ENCODE assay signal across 7 mouse cellular contexts in the genomic region with DNA sequence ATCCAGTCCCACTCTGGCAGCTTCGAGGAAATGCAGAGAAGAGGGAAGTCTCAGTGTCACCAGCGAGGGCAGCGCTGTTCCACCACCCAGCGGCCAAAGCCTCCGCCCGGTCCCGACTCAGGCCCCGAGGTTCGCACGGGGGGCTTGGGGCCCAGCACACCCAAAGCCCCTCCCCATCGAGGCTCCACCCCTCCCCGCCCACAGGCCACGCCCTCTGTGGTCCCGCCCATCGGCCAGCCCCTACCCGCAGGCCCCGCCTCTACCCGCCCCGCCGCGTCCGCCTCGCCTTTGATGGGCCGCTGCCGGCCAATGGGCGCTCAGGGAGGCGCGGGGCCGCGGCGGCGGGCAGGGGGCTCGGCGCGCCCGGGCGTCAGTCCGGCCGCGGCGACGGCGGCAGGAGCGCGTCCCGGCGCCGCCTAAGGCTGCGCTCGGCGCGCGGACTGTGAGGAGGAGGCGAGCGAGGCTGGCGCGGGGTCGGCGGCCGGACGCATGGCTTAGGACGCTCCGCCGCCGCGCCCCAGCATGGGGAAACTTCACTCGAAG. TPM values are rescaled to one million over a fixed set of nuclear protein-coding genes. Genes with fewer than 3 reads are reported as not detected.
DNase-seq lines count a peak whose midpoint lies in the region; ATAC-seq and TF ChIP-seq lines count a peak whose summit lies in the region.

A gene (plus strand): TSS at position 370 of the 543 bp plus-strand sequence.

- H3K27ac ChIP-seq in embryonic fibroblast, embryonic 13.5 days (ENCODE audit: insufficient read depth, low read length) = no peak within 1 kb of the TSS
- peak within 1 kb of the TSS; percentile 65 for H3K27ac ChIP-seq in heart, embryonic 12.5 days (ENCODE audit: poor library complexity, severe bottlenecking)
- peak within 1 kb of the TSS; percentile 71 for H3K27ac ChIP-seq in kidney, postnatal 0 days
- 0 out of 2 replicates have a peak within 1 kb of the TSS, but pooled peaks have one; percentile 8 for H3K27ac ChIP-seq in liver, embryonic 11.5 days (ENCODE audit: low read depth, low read length)
- peak within 1 kb of the TSS; percentile 62; the same call in 1 of the 2 replicates for H3K27ac ChIP-seq in stomach, embryonic 16.5 days (ENCODE audit: low read length)

- under 1% methylated on average over 64 of the region's 67 CpGs for WGBS in heart, embryonic 12.5 days
- 0% methylated on average over 34 of the region's 67 CpGs for WGBS in kidney, postnatal 0 days
- WGBS in liver, embryonic 11.5 days = under 1% methylated on average over 38 of the region's 67 CpGs
- WGBS in stomach, embryonic 16.5 days = under 1% methylated on average over 66 of the region's 67 CpGs

- H3K9me3 ChIP-seq in heart, embryonic 12.5 days (replicated peaks) = no peaks in the 10 kb centered on the region
- H3K9me3 ChIP-seq in kidney, postnatal 0 days (replicated peaks; ENCODE audit: low read length) = no peaks in the 10 kb centered on the region
- no peaks in the 10 kb centered on the region for H3K9me3 ChIP-seq in liver, embryonic 11.5 days (ENCODE audit: control insufficient read depth, low read length)
- no peaks in the 10 kb centered on the region for H3K9me3 ChIP-seq in stomach, embryonic 16.5 days (replicated peaks; ENCODE audit: control insufficient read depth, low read length)

- H3K4me1 ChIP-seq in embryonic fibroblast, embryonic 13.5 days (ENCODE audit: control insufficient read depth, insufficient read depth, low read length) = 0 out of 2 replicates have a peak, but pooled peaks cover 2% of the 10 kb centered on the region
- peaks cover 50% of the 10 kb centered on the region for H3K4me1 ChIP-seq in heart, embryonic 12.5 days (replicated peaks)
- H3K4me1 ChIP-seq in kidney, postnatal 0 days (replicated peaks; ENCODE audit: insufficient read depth, low read length) = 0 out of 2 replicates have a peak, but pooled peaks cover 14% of the 10 kb centered on the region
- H3K4me1 ChIP-seq in liver, embryonic 11.5 days (replicated peaks; ENCODE audit: control insufficient read depth, insufficient read depth, low read length) = peaks cover 13% of the 10 kb centered on the region
- peaks cover 11% of the 10 kb centered on the region for H3K4me1 ChIP-seq in stomach, embryonic 16.5 days (ENCODE audit: control insufficient read depth, insufficient read depth, low read length)

- no peak for TF ChIP-seq CTCF in embryonic fibroblast, embryonic 13.5 days (IDR thresholded peaks at IDR 0.05; ENCODE audit: borderline replicate concordance, insufficient read depth, low read length)
- TF ChIP-seq CTCF in kidney, postnatal 0 days (IDR thresholded peaks at IDR 0.05; ENCODE audit: low read depth) = peak; percentile 51

- peak; percentile 52 for DNase-seq in brain, embryonic 18.5 days (ENCODE audit: low read depth, low spot score)
- DNase-seq in kidney, postnatal 0 days (ENCODE audit: low spot score) = peak; percentile 91
- DNase-seq in liver, embryonic 11.5 days (ENCODE audit: low spot score) = peak; percentile 91
- DNase-seq in natural killer cell, adult 2 months (ENCODE audit: low spot score in 2 of 2) = peak; percentile 51 to 62

- H3K4me2 ChIP-seq in heart, embryonic 12.5 days = peak within 1 kb of the TSS; percentile 96
- peak within 1 kb of the TSS; percentile 96 for H3K4me2 ChIP-seq in kidney, postnatal 0 days (ENCODE audit: low read length)
- H3K4me2 ChIP-seq in liver, embryonic 11.5 days = peak within 1 kb of the TSS; percentile 78
- peak within 1 kb of the TSS; percentile 89 for H3K4me2 ChIP-seq in stomach, embryonic 16.5 days (ENCODE audit: low read depth, low read length)

- H3K27me3 ChIP-seq in heart, embryonic 12.5 days (replicated peaks) = peaks cover 36% of the 10 kb centered on the region
- H3K27me3 ChIP-seq in kidney, postnatal 0 days (ENCODE audit: insufficient read depth, low read length) = no peaks in the 10 kb centered on the region
- H3K27me3 ChIP-seq in liver, embryonic 11.5 days (replicated peaks; ENCODE audit: control insufficient read depth, insufficient read depth, low read length) = peaks cover 45% of the 10 kb centered on the region
- peaks cover 24% of the 10 kb centered on the region for H3K27me3 ChIP-seq in stomach, embryonic 16.5 days (ENCODE audit: control insufficient read depth, insufficient read depth, low read length)

- H3K9ac ChIP-seq in heart, embryonic 12.5 days = peak within 1 kb of the TSS; percentile 87
- peak within 1 kb of the TSS; percentile 78 for H3K9ac ChIP-seq in kidney, postnatal 0 days (ENCODE audit: low read depth, low read length)
- peak within 1 kb of the TSS; percentile 51 for H3K9ac ChIP-seq in liver, embryonic 11.5 days (ENCODE audit: low read depth, low read length)
- H3K9ac ChIP-seq in stomach, embryonic 16.5 days (ENCODE audit: low read length) = peak within 1 kb of the TSS; percentile 86

- peak within 1 kb of the TSS; percentile 33 for H3K4me3 ChIP-seq in embryonic fibroblast, embryonic 13.5 days (ENCODE audit: insufficient read depth, low read length)
- H3K4me3 ChIP-seq in heart, embryonic 12.5 days = peak within 1 kb of the TSS; percentile 81
- H3K4me3 ChIP-seq in kidney, postnatal 0 days (replicated peaks; ENCODE audit: low read depth, low read length) = peak within 1 kb of the TSS; percentile 70
- peak within 1 kb of the TSS; percentile 66 for H3K4me3 ChIP-seq in liver, embryonic 11.5 days (ENCODE audit: low read depth, low read length)
- H3K4me3 ChIP-seq in stomach, embryonic 16.5 days (replicated peaks; ENCODE audit: low read length) = peak within 1 kb of the TSS; percentile 70

- TF ChIP-seq POLR2A in embryonic fibroblast, embryonic 13.5 days (IDR thresholded peaks at IDR 0.05; ENCODE audit: low read depth, low read length) = peak; percentile 67

- ATAC-seq in heart, embryonic 12.5 days (ENCODE audit: insufficient number of reproducible peaks, low FRiP score) = peak; percentile 88
- ATAC-seq in kidney, postnatal 0 days (replicated peaks; ENCODE audit: low FRiP score, low read depth) = peak; percentile 87
- peak; percentile 78 for ATAC-seq in liver, embryonic 11.5 days (replicated peaks; ENCODE audit: low FRiP score)
- ATAC-seq in stomach, embryonic 16.5 days (ENCODE audit: insufficient read depth, low FRiP score) = peak; percentile 90

- H3K36me3 ChIP-seq in heart, embryonic 12.5 days = no peaks in the 10 kb centered on the region
- no peaks in the 10 kb centered on the region for H3K36me3 ChIP-seq in kidney, postnatal 0 days (ENCODE audit: insufficient read depth, low read length)
- no peaks in the 10 kb centered on the region for H3K36me3 ChIP-seq in liver, embryonic 11.5 days (ENCODE audit: control insufficient read depth, insufficient read depth, low read length)
- H3K36me3 ChIP-seq in stomach, embryonic 16.5 days (ENCODE audit: control insufficient read depth, insufficient read depth, low read length) = no peaks in the 10 kb centered on the region

RNA-seq across cellular contexts. Expression of the gene that starts here (rescaled TPM):
- 2.8 and 12.8 TPM in 2 replicates for polyA plus RNA-seq in embryonic fibroblast, embryonic 13.5 days (2011; ENCODE audit: insufficient read length, low read depth, missing spikeins)
- 26.5 and 27.7 TPM in 2 replicates for polyA plus RNA-seq in heart, embryonic 12.5 days (2016; fragmentation: Nextera tagmentation; extraction: Ambion mirVana)
- polyA plus RNA-seq in kidney, postnatal 0 days (2015; fragmentation: Nextera tagmentation; extraction: Ambion mirVana) = 64.6 and 68.1 TPM in 2 replicates
- 9.5 and 12.7 TPM in 2 replicates for polyA plus RNA-seq in liver, embryonic 11.5 days (2014; fragmentation: Nextera tagmentation; extraction: Ambion mirVana)
- polyA plus RNA-seq in stomach, embryonic 16.5 days (2015; fragmentation: Nextera tagmentation; extraction: Ambion mirVana) = 36.4 and 36.8 TPM in 2 replicates
